ENCODE assay signal across 23 mouse cellular contexts in the genomic region with DNA sequence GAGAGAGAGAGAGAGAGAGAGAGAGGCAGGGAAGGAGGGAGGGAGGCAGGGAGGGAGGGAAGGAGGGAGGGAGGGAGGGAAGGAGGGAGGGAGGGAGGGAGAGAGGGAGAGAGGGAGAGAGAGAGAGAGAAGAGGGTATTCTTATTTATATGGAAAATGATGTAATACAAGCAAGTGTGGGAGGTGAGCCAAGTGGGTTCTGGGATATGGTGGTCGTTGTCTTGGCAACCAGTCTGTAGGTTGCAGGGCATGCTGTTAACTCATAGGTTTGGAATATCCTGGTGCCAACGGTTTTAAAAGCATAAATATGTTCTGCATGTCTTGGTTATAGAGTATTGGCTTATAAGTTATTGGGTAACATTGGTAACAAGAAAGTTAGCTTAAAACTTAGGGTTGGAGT. TPM values are rescaled to one million over a fixed set of nuclear protein-coding genes. Genes with fewer than 3 reads are reported as not detected.
DNase-seq lines count a peak whose midpoint lies in the region; ATAC-seq and TF ChIP-seq lines count a peak whose summit lies in the region.
"Had no signal": no experiment of that assay in that cellular context is flagged by ENCODE, and none has a peak within 500 bp of the region (broad histone marks: within the 10 kb centered on the region; RNA-seq: fewer than 3 reads in every experiment).

No protein-coding gene starts in this region.

- H3K36me3 ChIP-seq in forebrain, embryonic 14.5 days (ENCODE audit: control insufficient read depth, insufficient read depth, low read length), result no peaks in the 10 kb centered on the region
- H3K36me3 ChIP-seq in forebrain, embryonic 16.5 days (ENCODE audit: control insufficient read depth, insufficient read depth), result no peaks in the 10 kb centered on the region
- H3K36me3 ChIP-seq in lung, embryonic 14.5 days (ENCODE audit: insufficient read depth), result no peaks in the 10 kb centered on the region
- no peaks in the 10 kb centered on the region for H3K36me3 ChIP-seq in lung, postnatal 0 days (ENCODE audit: insufficient read depth, low read length)
- H3K36me3 ChIP-seq: embryonic facial prominence, embryonic 15.5 days; forebrain, embryonic 10.5 days; heart, embryonic 13.5 days; hindbrain, embryonic 15.5 days had no signal

- no peaks in the 10 kb centered on the region for H3K4me1 ChIP-seq in forebrain, embryonic 14.5 days (ENCODE audit: control insufficient read depth, insufficient read depth, low read length)
- no peaks in the 10 kb centered on the region for H3K4me1 ChIP-seq in forebrain, embryonic 16.5 days (replicated peaks; ENCODE audit: control insufficient read depth, insufficient read depth, low read length)
- H3K4me1 ChIP-seq in lung, embryonic 14.5 days (ENCODE audit: insufficient read depth), result no peaks in the 10 kb centered on the region
- no peaks in the 10 kb centered on the region for H3K4me1 ChIP-seq in lung, postnatal 0 days (ENCODE audit: insufficient read depth, low read depth, low read length)
- H3K4me1 ChIP-seq: embryonic facial prominence, embryonic 15.5 days; forebrain, embryonic 10.5 days; heart, embryonic 13.5 days; hindbrain, embryonic 15.5 days had no signal

- no peak for TF ChIP-seq EP300 in lung, postnatal 0 days (IDR thresholded peaks at IDR 0.05)

- no peak overlapping the region for H3K9ac ChIP-seq in forebrain, embryonic 14.5 days (ENCODE audit: low read length)
- no peak overlapping the region for H3K9ac ChIP-seq in forebrain, embryonic 16.5 days (replicated peaks; ENCODE audit: low read depth, low read length)
- no peak overlapping the region for H3K9ac ChIP-seq in lung, embryonic 14.5 days
- no peak overlapping the region for H3K9ac ChIP-seq in lung, postnatal 0 days (replicated peaks; ENCODE audit: low read depth)
- H3K9ac ChIP-seq: embryonic facial prominence, embryonic 15.5 days; heart, embryonic 13.5 days; hindbrain, embryonic 15.5 days had no signal

- ATAC-seq in forebrain, embryonic 14.5 days, result no peak
- ATAC-seq in forebrain, embryonic 16.5 days, result no peak
- ATAC-seq in lung, embryonic 14.5 days (ENCODE audit: insufficient read depth), result no peak
- no peak for ATAC-seq in lung, postnatal 0 days

- no peak overlapping the region for H3K4me2 ChIP-seq in forebrain, embryonic 14.5 days (ENCODE audit: low read length)
- no peak overlapping the region for H3K4me2 ChIP-seq in forebrain, embryonic 16.5 days (ENCODE audit: low read length)
- H3K4me2 ChIP-seq in lung, embryonic 14.5 days, result no peak overlapping the region
- H3K4me2 ChIP-seq in lung, postnatal 0 days (replicated peaks; ENCODE audit: low read depth, low read length), result no peak overlapping the region
- H3K4me2 ChIP-seq: embryonic facial prominence, embryonic 15.5 days; heart, embryonic 13.5 days; hindbrain, embryonic 15.5 days had no signal

- no peak for TF ChIP-seq CTCF in lung, embryonic 14.5 days (IDR thresholded peaks at IDR 0.05; ENCODE audit: low read depth)
- no peak for TF ChIP-seq CTCF in lung, postnatal 0 days (IDR thresholded peaks at IDR 0.05)
- TF ChIP-seq CTCF in brain, embryonic 14.5 days (IDR thresholded peaks at IDR 0.05; ENCODE audit: borderline replicate concordance, extremely low read depth, insufficient read depth, insufficient read length), result no peak

- no peak for TF ChIP-seq POLR2A in brain, embryonic 14.5 days (IDR thresholded peaks at IDR 0.05; ENCODE audit: borderline replicate concordance, extremely low read depth, insufficient read depth, insufficient read length, poor library complexity, severe bottlenecking)

- H3K27ac ChIP-seq in forebrain, embryonic 14.5 days (ENCODE audit: low read depth, low read length), result no peak overlapping the region
- H3K27ac ChIP-seq in forebrain, embryonic 16.5 days (ENCODE audit: low read length), result no peak overlapping the region
- no peak overlapping the region for H3K27ac ChIP-seq in lung, embryonic 14.5 days (ENCODE audit: low read depth)
- H3K27ac ChIP-seq in lung, postnatal 0 days (ENCODE audit: low read length), result no peak overlapping the region
- H3K27ac ChIP-seq: embryonic facial prominence, embryonic 15.5 days; forebrain, embryonic 10.5 days; gastrocnemius, adult 2 months; heart, embryonic 13.5 days; hindbrain, embryonic 15.5 days had no signal

- 53% methylated on average over 2 of the region's 2 CpGs for WGBS in forebrain, embryonic 14.5 days
- WGBS in forebrain, embryonic 16.5 days, result 50% methylated on average over 2 of the region's 2 CpGs
- WGBS in lung, embryonic 14.5 days, result 60% methylated on average over 2 of the region's 2 CpGs
- WGBS in lung, postnatal 0 days, result 64% methylated on average over 2 of the region's 2 CpGs

- DNase-seq in forebrain, embryonic 14.5 days (ENCODE audit: low spot score), result peak; percentile 66
- DNase-seq in lung, embryonic 14.5 days, result peak; percentile 4
- DNase-seq in lung, postnatal 0 days (ENCODE audit: low spot score), result no peak
- peak; percentile 2 for DNase-seq in 3T3-L1 (ENCODE audit: low read depth, low spot score)
- peak; percentile 64 for DNase-seq in brain, embryonic 14.5 days (ENCODE audit: low read depth)
- no peak for DNase-seq in heart, adult 9 months (ENCODE audit: low spot score in 2 of 2)
- DNase-seq: adrenal gland, adult 2 months; adrenal gland, postnatal 36 days; cerebellum, adult 18-20 months; cerebellum, adult 9-11 months; cerebellum, postnatal 36 days; gastrocnemius, adult 2 months; gastrocnemius, postnatal 25 days; heart, postnatal 36 days had no signal

- no peaks in the 10 kb centered on the region for H3K9me3 ChIP-seq in forebrain, embryonic 14.5 days (replicated peaks; ENCODE audit: control insufficient read depth, low read length)
- H3K9me3 ChIP-seq in forebrain, embryonic 16.5 days (ENCODE audit: control insufficient read depth, low read length), result no peaks in the 10 kb centered on the region
- no peaks in the 10 kb centered on the region for H3K9me3 ChIP-seq in lung, embryonic 14.5 days (ENCODE audit: low read depth, low read length)
- H3K9me3 ChIP-seq in lung, postnatal 0 days (ENCODE audit: low read length), result no peaks in the 10 kb centered on the region
- H3K9me3 ChIP-seq: embryonic facial prominence, embryonic 15.5 days; forebrain, embryonic 10.5 days; heart, embryonic 13.5 days; hindbrain, embryonic 15.5 days had no signal

- H3K27me3 ChIP-seq in forebrain, embryonic 14.5 days (replicated peaks; ENCODE audit: control insufficient read depth, insufficient read depth, low read length), result no peaks in the 10 kb centered on the region
- no peaks in the 10 kb centered on the region for H3K27me3 ChIP-seq in forebrain, embryonic 16.5 days (replicated peaks; ENCODE audit: control insufficient read depth, insufficient read depth, low read length)
- no peaks in the 10 kb centered on the region for H3K27me3 ChIP-seq in lung, embryonic 14.5 days (ENCODE audit: insufficient read depth, low read length)
- H3K27me3 ChIP-seq in lung, postnatal 0 days (replicated peaks; ENCODE audit: insufficient read depth, low read length), result no peaks in the 10 kb centered on the region
- H3K27me3 ChIP-seq: CH12.LX; embryonic facial prominence, embryonic 15.5 days; heart, embryonic 13.5 days; hindbrain, embryonic 15.5 days had no signal

- no peak overlapping the region for H3K4me3 ChIP-seq in forebrain, embryonic 14.5 days (ENCODE audit: low read depth, low read length)
- H3K4me3 ChIP-seq in forebrain, embryonic 16.5 days (replicated peaks; ENCODE audit: low read length), result no peak overlapping the region
- no peak overlapping the region for H3K4me3 ChIP-seq in lung, embryonic 14.5 days (ENCODE audit: low read depth, low read length)
- H3K4me3 ChIP-seq in lung, postnatal 0 days (ENCODE audit: low read depth, low read length), result no peak overlapping the region
- H3K4me3 ChIP-seq: embryonic facial prominence, embryonic 15.5 days; erythroblast, embryonic 14.5 days; forebrain, embryonic 10.5 days; gastrocnemius, adult 2 months; heart, embryonic 13.5 days; hindbrain, embryonic 15.5 days had no signal

RNA-seq across cellular contexts. Expression of a gene that starts 13.6 kb away (rescaled TPM):
- not detected in 2 replicates for polyA plus RNA-seq in forebrain, embryonic 14.5 days (2014; fragmentation: Nextera tagmentation; extraction: Ambion mirVana)
- not detected in 2 replicates for polyA plus RNA-seq in forebrain, embryonic 16.5 days (2015; fragmentation: Nextera tagmentation; extraction: Ambion mirVana)
- not detected in 2 replicates for polyA plus RNA-seq in lung, embryonic 14.5 days (2014; fragmentation: Nextera tagmentation; extraction: Ambion mirVana)
- 0.05 TPM in 1 of 2 replicates, not detected in the other for polyA plus RNA-seq in lung, postnatal 0 days (2015; fragmentation: Nextera tagmentation; extraction: Ambion mirVana)
- not detected in 2 replicates for polyA plus RNA-seq in brain, embryonic 14.5 days (2012; rRNA removed)
- polyA plus RNA-seq: adrenal gland, adult 2 months; erythroblast, embryonic 14.5 days; forebrain, embryonic 10.5 days; hindbrain, embryonic 11.5 days; hindbrain, embryonic 15.5 days had no signal

RNA-seq across cellular contexts. Expression of a gene that starts 15.3 kb away (rescaled TPM):
- not detected in 2 replicates for polyA plus RNA-seq in forebrain, embryonic 14.5 days (2014; fragmentation: Nextera tagmentation; extraction: Ambion mirVana)
- polyA plus RNA-seq in forebrain, embryonic 16.5 days (2015; fragmentation: Nextera tagmentation; extraction: Ambion mirVana), result not detected in 2 replicates
- not detected in 2 replicates for polyA plus RNA-seq in lung, embryonic 14.5 days (2014; fragmentation: Nextera tagmentation; extraction: Ambion mirVana)
- polyA plus RNA-seq in lung, postnatal 0 days (2015; fragmentation: Nextera tagmentation; extraction: Ambion mirVana), result not detected in 2 replicates
- polyA plus RNA-seq in brain, embryonic 14.5 days (2012; rRNA removed), result not detected in 2 replicates
- polyA plus RNA-seq: adrenal gland, adult 2 months; embryonic facial prominence, embryonic 15.5 days; erythroblast, embryonic 14.5 days; forebrain, embryonic 10.5 days; heart, embryonic 13.5 days; heart, postnatal 0 days; hindbrain, embryonic 11.5 days; hindbrain, embryonic 15.5 days had no signal

RNA-seq across cellular contexts. Expression of a gene that starts 36.4 kb away (rescaled TPM):
- polyA plus RNA-seq in forebrain, embryonic 14.5 days (2014; fragmentation: Nextera tagmentation; extraction: Ambion mirVana), result not detected in 2 replicates
- polyA plus RNA-seq in forebrain, embryonic 16.5 days (2015; fragmentation: Nextera tagmentation; extraction: Ambion mirVana), result not detected in 2 replicates
- polyA plus RNA-seq in lung, embryonic 14.5 days (2014; fragmentation: Nextera tagmentation; extraction: Ambion mirVana), result not detected in 2 replicates
- polyA plus RNA-seq in lung, postnatal 0 days (2015; fragmentation: Nextera tagmentation; extraction: Ambion mirVana), result not detected in 2 replicates
- polyA plus RNA-seq in brain, embryonic 14.5 days (2012; rRNA removed), result not detected in 2 replicates
- polyA plus RNA-seq: adrenal gland, adult 2 months; embryonic facial prominence, embryonic 15.5 days; erythroblast, embryonic 14.5 days; forebrain, embryonic 10.5 days; heart, embryonic 13.5 days; heart, postnatal 0 days; hindbrain, embryonic 11.5 days; hindbrain, embryonic 15.5 days had no signal

RNA-seq across cellular contexts. Expression of a gene that starts 37.5 kb away (rescaled TPM):
- not detected in 2 replicates for polyA plus RNA-seq in forebrain, embryonic 14.5 days (2014; fragmentation: Nextera tagmentation; extraction: Ambion mirVana)
- polyA plus RNA-seq in forebrain, embryonic 16.5 days (2015; fragmentation: Nextera tagmentation; extraction: Ambion mirVana), result not detected in 2 replicates
- polyA plus RNA-seq in lung, embryonic 14.5 days (2014; fragmentation: Nextera tagmentation; extraction: Ambion mirVana), result not detected in 2 replicates
- not detected in 2 replicates for polyA plus RNA-seq in lung, postnatal 0 days (2015; fragmentation: Nextera tagmentation; extraction: Ambion mirVana)
- polyA plus RNA-seq in brain, embryonic 14.5 days (2012; rRNA removed), result not detected in 2 replicates
- polyA plus RNA-seq: adrenal gland, adult 2 months; embryonic facial prominence, embryonic 15.5 days; erythroblast, embryonic 14.5 days; forebrain, embryonic 10.5 days; heart, embryonic 13.5 days; heart, postnatal 0 days; hindbrain, embryonic 11.5 days; hindbrain, embryonic 15.5 days had no signal

RNA-seq across cellular contexts. Expression of a gene that starts 59.4 kb away (rescaled TPM):
- 0.11 and 0.42 TPM in 2 replicates for polyA plus RNA-seq in forebrain, embryonic 14.5 days (2014; fragmentation: Nextera tagmentation; extraction: Ambion mirVana)
- polyA plus RNA-seq in forebrain, embryonic 16.5 days (2015; fragmentation: Nextera tagmentation; extraction: Ambion mirVana), result 0.16 and 0.28 TPM in 2 replicates
- polyA plus RNA-seq in lung, embryonic 14.5 days (2014; fragmentation: Nextera tagmentation; extraction: Ambion mirVana), result not detected in 2 replicates
- polyA plus RNA-seq in lung, postnatal 0 days (2015; fragmentation: Nextera tagmentation; extraction: Ambion mirVana), result 0.99 TPM in 1 of 2 replicates, not detected in the other
- polyA plus RNA-seq in brain, embryonic 14.5 days (2012; rRNA removed), result 0.06 TPM in 1 of 2 replicates, not detected in the other
- polyA plus RNA-seq: adrenal gland, adult 2 months; erythroblast, embryonic 14.5 days; forebrain, embryonic 10.5 days; heart, embryonic 13.5 days; heart, postnatal 0 days; hindbrain, embryonic 11.5 days; hindbrain, embryonic 15.5 days had no signal

Comparison
In these comparisons a context has a peak if more than half of its experiments do, and no peak if none do; other contexts are left out.
1. DNase-seq: peak in forebrain, embryonic 14.5 days (single experiment), lung, embryonic 14.5 days (single experiment), 3T3-L1 (single experiment) and brain, embryonic 14.5 days (single experiment); none in lung, postnatal 0 days (single experiment) and heart, adult 9 months (0 of 2).